Comparison of ENCODE assay signal across 16 mouse cellular contexts in the genomic region with DNA sequence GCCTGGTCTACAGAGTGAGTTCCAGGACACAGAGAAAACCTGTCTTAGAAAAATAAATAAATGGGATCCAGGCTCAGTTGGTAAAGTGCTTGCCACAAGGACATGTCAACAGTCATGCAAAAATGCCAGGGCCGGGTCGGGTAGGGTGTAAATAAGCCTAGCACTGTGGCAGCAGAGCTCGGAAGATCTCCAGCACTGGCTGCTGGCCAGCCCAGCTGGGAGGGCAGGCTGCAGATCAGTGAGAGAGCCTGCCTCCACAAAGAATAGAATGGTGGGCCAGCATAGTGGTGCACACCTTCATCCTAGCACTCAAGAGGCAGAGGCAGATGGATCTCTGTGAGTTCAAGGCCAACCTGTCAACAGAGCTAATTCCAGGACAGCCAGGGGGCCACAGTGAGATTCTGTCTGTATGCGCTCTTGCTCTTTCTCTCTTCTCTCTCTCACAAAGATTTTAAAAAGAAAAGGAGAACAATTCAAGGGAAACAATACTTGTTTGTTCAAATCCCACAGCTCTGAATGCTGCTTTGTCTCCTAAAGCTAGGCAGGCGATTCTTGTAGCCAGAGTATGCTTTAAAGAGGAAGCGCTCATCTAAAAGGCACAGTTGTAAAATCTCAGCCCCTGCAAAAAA.
DNase-seq lines count a peak whose midpoint lies in the region.
"Had no signal": no experiment of that assay in that cellular context is flagged by ENCODE, and none has a peak within 500 bp of the region (broad histone marks: within the 10 kb centered on the region; RNA-seq: fewer than 3 reads in every experiment).

No protein-coding gene starts in this region.

- WGBS in embryonic facial prominence, embryonic 10.5 days: 79% methylated on average over 6 of the region's 6 CpGs

- no peaks in the 10 kb centered on the region for H3K4me1 ChIP-seq in embryonic facial prominence, embryonic 10.5 days
- H3K4me1 ChIP-seq: embryonic facial prominence, embryonic 15.5 days; forebrain, embryonic 15.5 days; limb, embryonic 15.5 days had no signal

- intact Hi-C loops in left cerebral cortex, postnatal 36 days (cut with DNase I): no loop called here

- no peaks in the 10 kb centered on the region for H3K27me3 ChIP-seq in embryonic facial prominence, embryonic 10.5 days (replicated peaks; ENCODE audit: low read depth, poor library complexity, severe bottlenecking)
- H3K27me3 ChIP-seq: embryonic facial prominence, embryonic 15.5 days; forebrain, embryonic 15.5 days; limb, embryonic 15.5 days; neural tube, embryonic 13.5 days had no signal

- H3K27ac ChIP-seq in embryonic facial prominence, embryonic 10.5 days (replicated peaks): no peak overlapping the region
- H3K27ac ChIP-seq: embryonic facial prominence, embryonic 15.5 days; forebrain, embryonic 15.5 days; limb, embryonic 15.5 days; neural tube, embryonic 13.5 days had no signal

- H3K36me3 ChIP-seq in embryonic facial prominence, embryonic 10.5 days (replicated peaks): peaks cover 74% of the 10 kb centered on the region

- H3K9me3 ChIP-seq in embryonic facial prominence, embryonic 10.5 days: no peaks in the 10 kb centered on the region
- H3K9me3 ChIP-seq: embryonic facial prominence, embryonic 15.5 days; forebrain, embryonic 15.5 days; limb, embryonic 15.5 days; neural tube, embryonic 13.5 days had no signal

- DNase-seq in adrenal gland, postnatal 25 days: peak; percentile 38
- DNase-seq in adrenal gland, postnatal 4 days (ENCODE audit: low spot score in 2 of 2): no peak
- peak; percentile 25 to 44 for DNase-seq in left cerebral cortex, adult 8-10 months (ENCODE audit: low spot score in 2 of 2)
- no peak for DNase-seq in left cerebral cortex, postnatal 36 days (ENCODE audit: low spot score in 2 of 2)
- peak; percentile 92 for DNase-seq in brain, adult 2 months (ENCODE audit: low read depth, low spot score)
- peak; percentile 74 to 80 for DNase-seq in cerebellum, postnatal 36 days
- DNase-seq in embryonic facial prominence, embryonic 10.5 days (ENCODE audit: low spot score): no peak
- DNase-seq in spleen, postnatal 14 days (ENCODE audit: low spot score in 2 of 2): no peak
- DNase-seq: heart, postnatal 36 days; kidney, postnatal 4 days; lung, embryonic 14.5 days; thymus, postnatal 14 days had no signal

- no peak overlapping the region for H3K4me3 ChIP-seq in embryonic facial prominence, embryonic 10.5 days
- H3K4me3 ChIP-seq: embryonic facial prominence, embryonic 15.5 days; forebrain, embryonic 15.5 days; limb, embryonic 15.5 days; neural tube, embryonic 13.5 days had no signal

Comparison
In these comparisons a context has a peak if more than half of its experiments do, and no peak if none do; other contexts are left out.
1. DNase-seq: peak in adrenal gland, postnatal 25 days (single experiment), left cerebral cortex, adult 8-10 months (2 of 2), brain, adult 2 months (single experiment) and cerebellum, postnatal 36 days (2 of 2); none in adrenal gland, postnatal 4 days (0 of 2), left cerebral cortex, postnatal 36 days (0 of 2), embryonic facial prominence, embryonic 10.5 days (single experiment) and spleen, postnatal 14 days (0 of 2).